Mouse (Mus musculus): ENCODE measurements at regions not wholly inside any gene's neighbourhood (a gene's known extent, or its start where the extent isn't known, plus 50 kb on each side); places are given as distances from the start of the nearest gene placed in this dataset.

- ATAC-seq (replicated peaks) = 0 out of 2 replicates have a peak, but pooled peaks have one; percentile 27
- Histone ChIP-seq H3K9ac (no peak overlapping the region), H3K9me3 (no peaks in the 10 kb centered on the region), H3K4me2 (no peak overlapping the region), H3K36me3 (replicated peaks) (no peaks in the 10 kb centered on the region), H3K27me3 (replicated peaks) (no peaks in the 10 kb centered on the region), H3K4me3 (no peak overlapping the region), H3K4me1 (no peaks in the 10 kb centered on the region), H3K27ac (no peak overlapping the region)
- 31% methylated on average over 3 of the region's 3 CpGs for WGBS
These were observed 88.2 kb downstream of the Zmat3 start for GRCm38 (mm10) chr3:32277572-32277971.

GRCm38 (mm10) chr3:32265619-32266222 lies 100.1 kb downstream of the Zmat3 start:
- no peak overlapping the region for H3K4me2 ChIP-seq
- H3K36me3 ChIP-seq (replicated peaks) = no peaks in the 10 kb centered on the region
- no peak overlapping the region for H3K9ac ChIP-seq
- H3K4me1 ChIP-seq = no peaks in the 10 kb centered on the region; the same call in 1 of the 2 replicates
- 8% methylated on average over 5 of the region's 5 CpGs for WGBS
- H3K27ac ChIP-seq = no peak overlapping the region
- no peaks in the 10 kb centered on the region for H3K9me3 ChIP-seq
- no peak overlapping the region for H3K4me3 ChIP-seq
- no peaks in the 10 kb centered on the region for H3K27me3 ChIP-seq (replicated peaks)
- ATAC-seq (replicated peaks) = no peak
